Mouse (Mus musculus) neural tube, embryonic 12.5 days (tissue): ENCODE data around the gene Taf1d. TPM values are rescaled to one million over a fixed set of nuclear protein-coding genes. Genes with fewer than 3 reads are reported as not detected.

ENCODE experiments used
- ATAC-seq: fragments of 200-750 bp; cut with Nextera tagmentation; 2 replicates; pipeline ENCODE4 v1.8.0; 2017; ENCODE audit warnings: low read depth, mild to moderate bottlenecking, moderate TSS enrichment, moderate library complexity; ENCODE audit not compliant: low FRiP score
- H3K27ac ChIP-seq: fragments of 300-500 bp; sonication (generic); 2 replicates; pipeline ENCODE4 v1.5.1; 2016
- H3K27me3 ChIP-seq: fragments of 300-500 bp; sonication (generic); replicated peaks from 2 replicates; pipeline ENCODE4 v1.6.1; 2016; ENCODE audit warnings: mild to moderate bottlenecking
- H3K36me3 ChIP-seq: fragments of 300-500 bp; sonication (generic); 2 replicates; pipeline ENCODE4 v1.6.1; 2016; ENCODE audit warnings: mild to moderate bottlenecking
- H3K4me1 ChIP-seq: fragments of 300-500 bp; sonication (generic); 2 replicates; pipeline ENCODE4 v1.6.1; 2016
- H3K4me2 ChIP-seq: fragments of 300-500 bp; sonication (generic); replicated peaks from 2 replicates; pipeline ENCODE4 v1.6.1; 2016; ENCODE audit warnings: mild to moderate bottlenecking
- H3K4me3 ChIP-seq: fragments of 300-500 bp; sonication (generic); 2 replicates; pipeline ENCODE4 v1.5.1; 2016
- H3K9ac ChIP-seq: fragments of 300-500 bp; sonication (generic); 2 replicates; pipeline ENCODE4 v1.6.1; 2016; ENCODE audit warnings: mild to moderate bottlenecking
- H3K9me3 ChIP-seq: fragments of 300-500 bp; sonication (generic); 2 replicates; pipeline ENCODE4 v1.6.1; 2016; ENCODE audit warnings: mild to moderate bottlenecking
- WGBS: fragments of 180-500 bp; shearing (Covaris S2); methylation state at CpG from one replicate; pipeline ENCODE4 v1.1.7; 2016; 5-methylcytosine and 5-hydroxymethylcytosine counted together
- microRNA-seq: library from miRNA; unstranded; fragments of <30 nt; microRNA quantifications from one replicate; pipeline ENCODE4, GENCODE M21; 2017
- polyA plus RNA-seq: library from polyadenylated mRNA; unstranded; fragments of >200 nt; fragmentation: Nextera tagmentation; extraction: Ambion mirVana; gene quantifications from 2 replicates; pipeline ENCODE4 v1.2.1, GENCODE M21; 2016

Taf1d gene
- polyA plus RNA-seq, 1 experiment from 2014 or later: 59.1 TPM

- Histone ChIP-seq H3K4me3 (no peak overlapping the region), H3K36me3 (no peaks in the 10 kb centered on the region), H3K27me3 (no peaks in the 10 kb centered on the region), H3K27ac (no peak overlapping the region), H3K4me1 (no peaks in the 10 kb centered on the region), H3K4me2 (no peak overlapping the region), H3K9me3 (no peaks in the 10 kb centered on the region), H3K9ac (no peak overlapping the region)
- 0 out of 2 replicates have a peak, but pooled peaks have one; percentile 33 for ATAC-seq
- WGBS: 81% methylated on average over 1 of the region's 1 CpGs
Measured at GRCm38 (mm10) chr9:15365856-15366255, 59.8 kb downstream of the Taf1d start.

- Histone ChIP-seq H3K9me3 (no peaks in the 10 kb centered on the region), H3K4me2 (no peak overlapping the region), H3K4me1 (no peaks in the 10 kb centered on the region), H3K36me3 (no peaks in the 10 kb centered on the region), H3K9ac (no peak overlapping the region), H3K27me3 (no peaks in the 10 kb centered on the region), H3K27ac (no peak overlapping the region), H3K4me3 (no peak overlapping the region)
- ATAC-seq: no peak
- WGBS: 62% methylated on average over 2 of the region's 2 CpGs
Measured at GRCm38 (mm10) chr9:15366260-15366659, 60.2 kb downstream of the Taf1d start.

Small RNA genes lying within 50 kb of the gene (microRNA-seq; reads per million reads assigned to microRNA genes)
- gene Gm49349 (not detected), gene mmu-mir-7650 (not detected)

Other genes with a start within 250 kb of the Taf1d start
- not detected in 2 replicates for gene Hephl1, start 194.1 kb upstream of the Taf1d start, polyA plus RNA-seq
- gene Vstm5, start 67.2 kb upstream of the Taf1d start, polyA plus RNA-seq: 6.3 and 8.4 TPM in 2 replicates
- gene Med17, start 26.3 kb upstream of the Taf1d start, polyA plus RNA-seq: 43.4 and 46.7 TPM in 2 replicates
- gene 4931406C07Rik, start 234 bp downstream of the Taf1d start, polyA plus RNA-seq: 9.8 and 11.2 TPM in 2 replicates
- 21.5 and 21.9 TPM in 2 replicates for gene Cep295, start 51.6 kb downstream of the Taf1d start, polyA plus RNA-seq
- 0.91 and 1.4 TPM in 2 replicates for gene Smco4, start 187.2 kb downstream of the Taf1d start, polyA plus RNA-seq